Mouse (Mus musculus) lung, adult 2 months (tissue): ENCODE measurements around the gene Nmnat2.

Experiments
- CTCF ChIP-seq: fragments of 200-500 bp; IDR thresholded peaks from 2 replicates; pipeline ENCODE4 v1.5.1; 2011; ENCODE audit warnings: mild to moderate bottlenecking, low read length, control low read depth; ENCODE audit not compliant: insufficient read depth
- POLR2A ChIP-seq: fragments of 200-500 bp; IDR thresholded peaks from 2 replicates; pipeline ENCODE4 v1.6.1; 2011; ENCODE audit warnings: low read depth, mild to moderate bottlenecking, control low read depth, low read length, borderline replicate concordance; ENCODE audit errors: extremely low read depth

- TF ChIP-seq POLR2A (no peak), CTCF (no peak)
Observed at GRCm38 (mm10) chr1:152955564-152956211, 895 bp downstream of the Nmnat2 start.
